Mouse (Mus musculus) activated CD4-positive, CD25-positive, alpha-beta regulatory T cell, adult 9 weeks (primary cell): Measurements from ENCODE around the gene Rpl24. TPM values are rescaled to one million over a fixed set of nuclear protein-coding genes. Genes with fewer than 3 reads are reported as not detected.

Experiments used
- polyA plus RNA-seq: library from polyadenylated mRNA; unstranded; fragments of 100-300 nt; shearing (Covaris generic); gene quantifications from one replicate; pipeline ENCODE4 v1.2.1, GENCODE M21; 2017

Rpl24 gene
- 858 TPM for polyA plus RNA-seq

DNA sequence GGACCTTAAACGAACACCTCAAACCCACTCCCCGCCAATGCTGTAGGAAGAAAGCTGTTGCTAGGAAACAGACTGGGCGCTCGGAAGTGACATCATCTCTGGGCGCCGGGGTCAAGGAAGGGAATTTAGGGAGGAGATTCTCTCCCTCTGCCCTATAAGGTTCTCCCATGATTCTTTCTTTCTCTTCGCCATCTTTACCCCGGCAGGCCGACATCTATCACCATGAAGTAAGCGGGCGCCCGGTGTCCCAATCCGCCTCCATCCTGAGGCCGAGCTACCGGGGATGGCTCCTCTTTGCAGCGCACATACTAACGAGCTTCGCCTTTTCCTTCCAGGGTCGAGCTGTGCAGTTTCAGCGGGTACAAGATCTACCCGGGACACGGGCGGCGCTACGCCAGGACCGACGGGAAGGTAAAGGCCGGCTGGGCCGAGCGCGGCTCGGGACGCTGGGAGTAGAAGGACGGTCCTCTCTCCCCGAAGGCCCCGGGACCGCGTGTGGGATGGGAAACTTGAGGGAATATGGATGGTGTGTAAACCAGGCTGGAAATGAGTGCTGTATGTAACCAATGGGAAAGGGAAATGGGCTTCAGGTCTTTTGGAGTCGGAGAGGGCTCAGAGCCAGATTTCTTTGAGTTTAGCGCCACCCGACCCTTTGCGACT is at the start of gene Rpl24:
TSS of gene Rpl24 (plus strand) at position 64 of the 660 bp plus-strand sequence.

DNA sequence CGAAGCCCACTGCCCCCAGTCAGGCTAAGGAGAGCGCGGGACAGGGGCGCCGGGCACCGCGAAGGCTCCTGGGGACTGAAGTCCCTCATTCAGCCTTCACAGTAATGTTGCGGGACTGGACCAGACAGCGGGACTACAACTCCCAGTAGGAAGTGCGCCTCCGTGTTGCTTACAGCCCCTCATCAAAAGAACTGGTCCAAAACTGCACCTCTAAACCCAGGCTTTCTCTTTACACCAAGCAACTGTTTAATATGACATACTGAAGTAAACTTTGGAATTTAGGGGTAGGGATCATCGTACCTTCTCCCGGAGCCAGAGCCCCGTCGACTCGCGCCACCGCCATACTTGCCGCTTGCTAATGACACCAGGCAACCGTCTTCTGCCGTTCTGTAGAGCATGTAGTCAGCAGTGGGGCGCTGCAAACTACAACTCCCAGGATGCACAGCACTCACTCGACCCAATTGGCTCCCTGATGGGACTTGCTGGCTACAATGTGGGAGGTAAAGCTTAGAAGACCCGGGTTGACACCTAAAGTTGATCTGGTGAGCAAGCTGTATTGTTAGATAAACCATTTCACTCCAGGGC is 31.5 kb upstream of the Rpl24 start, which contains the start of gene Cep97:
TSS of gene Cep97 (minus strand) at position 403 of the 585 bp plus-strand sequence.

DNA sequence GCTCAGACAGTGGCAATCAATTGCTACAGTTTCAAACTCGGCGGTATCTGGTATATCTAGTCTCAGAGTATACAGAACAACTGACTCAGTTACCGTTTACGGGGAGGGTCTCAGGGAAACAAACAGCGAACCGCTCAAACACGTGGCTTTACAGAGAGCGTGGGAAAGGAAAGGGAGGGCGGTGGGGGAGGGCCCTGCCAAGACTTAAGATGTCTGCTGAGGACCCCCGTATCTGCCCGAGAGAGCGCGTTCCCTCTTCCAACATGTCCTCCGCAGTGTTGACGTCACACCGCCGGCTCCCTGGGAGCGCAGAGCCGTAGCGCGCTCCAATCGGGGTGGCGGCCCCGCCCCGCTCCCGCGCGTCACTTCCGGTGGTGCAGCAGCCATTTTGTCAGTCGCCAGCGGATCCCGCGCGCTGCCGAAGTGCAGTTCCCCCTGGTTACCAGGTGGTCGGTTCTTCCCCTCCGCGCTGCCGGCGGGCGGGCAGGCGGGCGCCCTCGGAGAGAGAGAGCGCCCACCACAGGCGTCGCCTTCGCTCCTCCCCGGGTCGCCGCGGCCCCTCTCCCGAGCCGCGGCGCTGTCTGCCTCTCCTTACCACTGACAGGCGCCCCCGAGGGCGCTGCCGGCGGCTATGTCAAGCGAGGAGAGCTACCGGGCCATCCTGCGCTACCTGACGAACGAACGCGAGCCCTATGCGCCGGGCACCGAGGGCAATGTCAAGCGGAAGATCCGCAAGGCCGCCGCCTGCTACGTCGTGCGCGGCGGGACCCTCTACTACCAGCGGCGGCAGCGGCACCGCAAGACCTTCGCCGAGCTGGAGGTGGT is 7.6 kb downstream of the Rpl24 start, which contains the start of gene Zbtb11:
TSS of gene Zbtb11 (plus strand) at position 453 of the 825 bp plus-strand sequence.

Other genes starting within 250 kb of the Rpl24 start
- 32.6 TPM for gene Nfkbiz, start 127.4 kb upstream of the Rpl24 start, polyA plus RNA-seq
- 39.0 TPM for gene Nxpe3, start 71.0 kb upstream of the Rpl24 start, polyA plus RNA-seq
- 38.9 TPM for gene Cep97, start 31.4 kb upstream of the Rpl24 start, polyA plus RNA-seq
- gene Zbtb11, start 7.6 kb downstream of the Rpl24 start, polyA plus RNA-seq = 21.6 TPM
- gene Pcnp, start 63.5 kb downstream of the Rpl24 start, polyA plus RNA-seq = 123 TPM
- gene Trmt10c, start 71.5 kb downstream of the Rpl24 start, polyA plus RNA-seq = 35.6 TPM
- 72.7 TPM for gene Senp7, start 82.1 kb downstream of the Rpl24 start, polyA plus RNA-seq
- gene Impg2, start 238.0 kb downstream of the Rpl24 start, polyA plus RNA-seq = 0.43 TPM